ENCODE assay signal across 9 mouse cellular contexts in genomic region chr7:81744145-81744544, GRCm38 (mm10). TPM values are rescaled to one million over a fixed set of nuclear protein-coding genes. Genes with fewer than 3 reads are reported as not detected.
A peak's percentile ranks its signal among the peaks of the same experiment; 100 is the strongest.
DNase-seq lines count a peak whose midpoint lies in the region; ATAC-seq lines count a peak whose summit lies in the region.
"Had no signal": no experiment of that assay in that cellular context is flagged by ENCODE, and none has a peak within 500 bp of the region (broad histone marks: within the 10 kb centered on the region; RNA-seq: fewer than 3 reads in every experiment).

No protein-coding gene starts in this region.

- no peaks in the 10 kb centered on the region for H3K36me3 ChIP-seq in forebrain, embryonic 11.5 days (ENCODE audit: control insufficient read depth, insufficient read depth, low read length)
- H3K36me3 ChIP-seq: liver, embryonic 15.5 days had no signal

- H3K4me2 ChIP-seq in forebrain, embryonic 11.5 days (ENCODE audit: low read depth, low read length, severe bottlenecking): no peak overlapping the region
- H3K4me2 ChIP-seq: liver, embryonic 15.5 days had no signal

- no peak overlapping the region for H3K9ac ChIP-seq in forebrain, embryonic 11.5 days (ENCODE audit: low read length)
- H3K9ac ChIP-seq: liver, embryonic 15.5 days had no signal

- intact Hi-C loops in heart, postnatal 25 days (cut with DNase I): loop anchor here (5.0 to 10.0 kb wide), 3 partner anchors 117 to 349 kb away; no protein-coding TSS in a partner anchor
- intact Hi-C loops in left cerebral cortex, postnatal 25 days (cut with DNase I): loop anchor here (5.0 kb wide), 1 partner anchor 557 kb away; no protein-coding TSS in a partner anchor

- no peaks in the 10 kb centered on the region for H3K4me1 ChIP-seq in forebrain, embryonic 11.5 days (replicated peaks; ENCODE audit: control insufficient read depth, insufficient read depth, low read length)

- H3K27me3 ChIP-seq in forebrain, embryonic 11.5 days (ENCODE audit: control insufficient read depth, insufficient read depth, low read length): no peaks in the 10 kb centered on the region
- H3K27me3 ChIP-seq: liver, embryonic 15.5 days had no signal

- peak; percentile 44 to 49 for DNase-seq in heart, adult 18-20 months
- DNase-seq in heart, postnatal 25 days (ENCODE audit: low spot score): no peak
- DNase-seq in A20 (ENCODE audit: low read depth, low spot score): peak; percentile 35
- DNase-seq in adrenal gland, postnatal 36 days: peak; percentile 76 to 78
- peak; percentile 53 for DNase-seq in heart, postnatal 4 days
- DNase-seq in lung, postnatal 36 days: peak; percentile 71
- no peak for DNase-seq in forebrain, embryonic 11.5 days (ENCODE audit: low spot score)
- no peak for DNase-seq in left cerebral cortex, postnatal 25 days (ENCODE audit: low spot score in 2 of 2)

- 72% methylated on average over 4 of the region's 4 CpGs for WGBS in forebrain, embryonic 11.5 days

- H3K27ac ChIP-seq in forebrain, embryonic 11.5 days (ENCODE audit: low read depth, low read length): no peak overlapping the region
- H3K27ac ChIP-seq: liver, embryonic 15.5 days had no signal

- no peak for ATAC-seq in forebrain, embryonic 11.5 days (replicated peaks; ENCODE audit: low FRiP score)

- no peaks in the 10 kb centered on the region for H3K9me3 ChIP-seq in forebrain, embryonic 11.5 days (ENCODE audit: control insufficient read depth, low read length)
- H3K9me3 ChIP-seq: liver, embryonic 15.5 days had no signal

- no peak overlapping the region for H3K4me3 ChIP-seq in forebrain, embryonic 11.5 days (ENCODE audit: low read depth, low read length)
- H3K4me3 ChIP-seq: liver, embryonic 15.5 days had no signal

RNA-seq across cellular contexts. Expression of gene Ramac, which starts 18.6 kb away (rescaled TPM):
- total RNA-seq in heart, adult 18-20 months (2021): 10 to 100 TPM; 22.8 to 26.8 TPM
- 10 to 100 TPM; 30.0 to 31.1 TPM for total RNA-seq in heart, postnatal 25 days (2021)
- 10 to 100 TPM; 38.7 to 57.4 TPM for total RNA-seq in adrenal gland, postnatal 36 days (2021)
- total RNA-seq in heart, postnatal 4 days (2021): 10 to 100 TPM; 28.6 to 32.2 TPM
- polyA plus RNA-seq in forebrain, embryonic 11.5 days (2014; fragmentation: Nextera tagmentation; extraction: Ambion mirVana): 117 and 130 TPM in 2 replicates
- total RNA-seq in left cerebral cortex, postnatal 25 days (2021): 10 to 100 TPM; 77.8 to 85.5 TPM

RNA-seq across cellular contexts. Expression of gene Homer2, which starts 36.8 kb away (rescaled TPM):
- 10 to 100 TPM; 83.1 to 84.1 TPM for total RNA-seq in heart, adult 18-20 months (2021)
- 100 to 1,000 TPM; 102 to 112 TPM for total RNA-seq in heart, postnatal 25 days (2021)
- total RNA-seq in adrenal gland, postnatal 36 days (2021): 1 to 10 TPM; 2.3 to 5.1 TPM
- total RNA-seq in heart, postnatal 4 days (2021): 10 to 100 TPM; 60.7 to 63.1 TPM
- 29.7 and 30.1 TPM in 2 replicates for polyA plus RNA-seq in forebrain, embryonic 11.5 days (2014; fragmentation: Nextera tagmentation; extraction: Ambion mirVana)
- total RNA-seq in left cerebral cortex, postnatal 25 days (2021): 10 to 100 TPM; 67.2 to 77.5 TPM

RNA-seq across cellular contexts. Expression of gene 3110040N11Rik, which starts 45.1 kb away (rescaled TPM):
- total RNA-seq in heart, adult 18-20 months (2021): 10 to 100 TPM; 27.6 to 32.3 TPM
- total RNA-seq in heart, postnatal 25 days (2021): 10 to 100 TPM; 21.8 to 28.5 TPM
- 10 to 100 TPM; 30.9 to 41.0 TPM for total RNA-seq in adrenal gland, postnatal 36 days (2021)
- total RNA-seq in heart, postnatal 4 days (2021): 10 to 100 TPM; 25.4 to 28.0 TPM
- 31.9 and 41.2 TPM in 2 replicates for polyA plus RNA-seq in forebrain, embryonic 11.5 days (2014; fragmentation: Nextera tagmentation; extraction: Ambion mirVana)
- total RNA-seq in left cerebral cortex, postnatal 25 days (2021): 10 to 100 TPM; 24.2 to 29.0 TPM

Comparison
In these comparisons a context has a peak if more than half of its experiments do, and no peak if none do; other contexts are left out.
1. DNase-seq: peak in heart, adult 18-20 months (2 of 2), A20 (single experiment), adrenal gland, postnatal 36 days (2 of 2), heart, postnatal 4 days (single experiment) and lung, postnatal 36 days (single experiment); none in heart, postnatal 25 days (single experiment), forebrain, embryonic 11.5 days (single experiment) and left cerebral cortex, postnatal 25 days (0 of 2).
2. RNA of gene Homer2, which starts 36.8 kb away (total RNA-seq): 102 to 112 TPM in heart, postnatal 25 days, 83.1 to 84.1 TPM in heart, adult 18-20 months, 67.2 to 77.5 TPM in left cerebral cortex, postnatal 25 days and 60.7 to 63.1 TPM in heart, postnatal 4 days; 2.3 to 5.1 TPM in adrenal gland, postnatal 36 days; every median in the first group is over 10 times any median in the second.